ENCODE assay signal across 24 mouse cellular contexts in the genomic region with DNA sequence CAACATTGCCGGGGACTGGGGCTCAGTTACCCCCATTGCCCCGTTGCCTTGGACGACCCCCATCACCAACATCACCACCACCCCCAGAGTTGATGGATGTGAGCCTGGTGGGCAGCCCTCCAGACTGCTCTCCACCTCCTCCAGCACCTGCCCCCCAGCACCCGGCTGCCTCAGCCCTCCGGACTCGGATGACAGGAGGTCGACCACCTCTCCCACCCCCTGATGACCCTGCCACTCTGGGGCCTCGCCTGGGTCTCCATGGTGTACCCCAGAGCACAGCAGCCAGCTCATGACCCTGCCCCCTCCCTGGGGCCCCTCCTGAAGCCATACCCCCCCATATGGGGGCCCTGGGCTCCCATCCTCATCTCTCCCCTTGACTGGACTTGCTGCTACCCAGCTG. TPM values are rescaled to one million over a fixed set of nuclear protein-coding genes. Genes with fewer than 3 reads are reported as not detected.
DNase-seq lines count a peak whose midpoint lies in the region; ATAC-seq and TF ChIP-seq lines count a peak whose summit lies in the region.
"Had no signal": no experiment of that assay in that cellular context is flagged by ENCODE, and none has a peak within 500 bp of the region (broad histone marks: within the 10 kb centered on the region; RNA-seq: fewer than 3 reads in every experiment).

No protein-coding gene starts in this region.

- no peak overlapping the region for H3K4me3 ChIP-seq in heart, postnatal 0 days (ENCODE audit: low read depth, low read length)
- no peak overlapping the region for H3K4me3 ChIP-seq in kidney, postnatal 0 days (replicated peaks; ENCODE audit: low read depth, low read length)
- no peak overlapping the region for H3K4me3 ChIP-seq in midbrain, embryonic 13.5 days (replicated peaks)
- H3K4me3 ChIP-seq in midbrain, embryonic 14.5 days (replicated peaks; ENCODE audit: low read depth, low read length): no peak overlapping the region
- H3K4me3 ChIP-seq: embryonic facial prominence, embryonic 12.5 days; forebrain, embryonic 15.5 days had no signal

- WGBS in heart, postnatal 0 days: 90% methylated on average over 8 of the region's 8 CpGs
- WGBS in kidney, postnatal 0 days: 79% methylated on average over 8 of the region's 8 CpGs
- WGBS in midbrain, embryonic 13.5 days: 91% methylated on average over 8 of the region's 8 CpGs
- WGBS in midbrain, embryonic 14.5 days: 94% methylated on average over 8 of the region's 8 CpGs

- no peaks in the 10 kb centered on the region for H3K9me3 ChIP-seq in heart, postnatal 0 days (replicated peaks; ENCODE audit: control insufficient read depth, low read length)
- H3K9me3 ChIP-seq in kidney, postnatal 0 days (replicated peaks; ENCODE audit: low read length): no peaks in the 10 kb centered on the region
- H3K9me3 ChIP-seq in midbrain, embryonic 13.5 days: no peaks in the 10 kb centered on the region
- H3K9me3 ChIP-seq in midbrain, embryonic 14.5 days (ENCODE audit: control insufficient read depth, low read length): no peaks in the 10 kb centered on the region
- H3K9me3 ChIP-seq: embryonic facial prominence, embryonic 12.5 days; forebrain, embryonic 15.5 days; G1E had no signal

- H3K4me2 ChIP-seq in heart, postnatal 0 days (ENCODE audit: low read depth, low read length): no peak overlapping the region
- H3K4me2 ChIP-seq in kidney, postnatal 0 days (ENCODE audit: low read length): no peak overlapping the region
- no peak overlapping the region for H3K4me2 ChIP-seq in midbrain, embryonic 13.5 days (replicated peaks)
- no peak overlapping the region for H3K4me2 ChIP-seq in midbrain, embryonic 14.5 days (ENCODE audit: low read length)
- H3K4me2 ChIP-seq: embryonic facial prominence, embryonic 12.5 days; forebrain, embryonic 15.5 days had no signal

- ATAC-seq in heart, postnatal 0 days (ENCODE audit: insufficient read depth, low read depth): peak; percentile 44
- peak; percentile 8; the same call in 1 of the 2 replicates for ATAC-seq in kidney, postnatal 0 days (replicated peaks; ENCODE audit: low FRiP score, low read depth)
- ATAC-seq in midbrain, embryonic 13.5 days: peak; percentile 17; the same call in 1 of the 2 replicates
- no peak for ATAC-seq in midbrain, embryonic 14.5 days (ENCODE audit: low FRiP score, low TSS enrichment)
- ATAC-seq: CD4-positive, CD25-positive, alpha-beta regulatory T cell, adult 4 months; forebrain, embryonic 15.5 days had no signal

- H3K4me1 ChIP-seq in heart, postnatal 0 days (ENCODE audit: control insufficient read depth, insufficient read depth): no peaks in the 10 kb centered on the region
- H3K4me1 ChIP-seq in kidney, postnatal 0 days (replicated peaks; ENCODE audit: insufficient read depth, low read length): no peaks in the 10 kb centered on the region
- peaks cover under 1% of the 10 kb centered on the region; the same call in 1 of the 2 replicates for H3K4me1 ChIP-seq in midbrain, embryonic 13.5 days (replicated peaks)
- H3K4me1 ChIP-seq in midbrain, embryonic 14.5 days (ENCODE audit: control insufficient read depth, insufficient read depth, low read length): no peaks in the 10 kb centered on the region

- peak; percentile 4 for DNase-seq in adrenal gland, postnatal 14 days
- no peak for DNase-seq in adrenal gland, adult 8-10 months
- no peak for DNase-seq in heart, postnatal 0 days (ENCODE audit: low spot score)
- no peak for DNase-seq in heart, postnatal 14 days
- no peak for DNase-seq in kidney, postnatal 0 days (ENCODE audit: low spot score)
- DNase-seq in kidney, adult 8-10 months: no peak
- DNase-seq in midbrain, embryonic 14.5 days: no peak
- DNase-seq: adrenal gland, postnatal 10 days; B cell, adult 2 months; cerebellum, adult 11-12 months; cerebellum, adult 9-10 months; cerebellum, postnatal 25 days; gastrocnemius, postnatal 36 days; heart, adult 18-20 months; kidney, adult 11 months had no signal

- no peak overlapping the region for H3K9ac ChIP-seq in heart, postnatal 0 days (replicated peaks; ENCODE audit: low read depth, low read length)
- H3K9ac ChIP-seq in kidney, postnatal 0 days (ENCODE audit: low read depth, low read length): no peak overlapping the region
- no peak overlapping the region for H3K9ac ChIP-seq in midbrain, embryonic 13.5 days (replicated peaks)
- no peak overlapping the region for H3K9ac ChIP-seq in midbrain, embryonic 14.5 days (replicated peaks; ENCODE audit: low read length)
- H3K9ac ChIP-seq: embryonic facial prominence, embryonic 12.5 days; forebrain, embryonic 15.5 days had no signal

- no peak for TF ChIP-seq CTCF in heart, postnatal 0 days (IDR thresholded peaks at IDR 0.05; ENCODE audit: low read depth)
- no peak for TF ChIP-seq CTCF in kidney, postnatal 0 days (IDR thresholded peaks at IDR 0.05; ENCODE audit: low read depth)

- peaks cover 81% of the 10 kb centered on the region for H3K36me3 ChIP-seq in heart, postnatal 0 days (replicated peaks; ENCODE audit: control insufficient read depth, insufficient read depth, low read length)
- H3K36me3 ChIP-seq in kidney, postnatal 0 days (ENCODE audit: insufficient read depth, low read length): peaks cover 75% of the 10 kb centered on the region
- peaks cover 100% of the 10 kb centered on the region for H3K36me3 ChIP-seq in midbrain, embryonic 13.5 days
- H3K36me3 ChIP-seq in midbrain, embryonic 14.5 days (ENCODE audit: control insufficient read depth, insufficient read depth, low read length): peaks cover 99% of the 10 kb centered on the region

- no peaks in the 10 kb centered on the region for H3K27me3 ChIP-seq in heart, postnatal 0 days (ENCODE audit: control insufficient read depth, insufficient read depth, low read length)
- H3K27me3 ChIP-seq in kidney, postnatal 0 days (ENCODE audit: insufficient read depth, low read length): no peaks in the 10 kb centered on the region
- no peaks in the 10 kb centered on the region for H3K27me3 ChIP-seq in midbrain, embryonic 13.5 days
- H3K27me3 ChIP-seq in midbrain, embryonic 14.5 days (ENCODE audit: control insufficient read depth, insufficient read depth, low read length): no peaks in the 10 kb centered on the region
- H3K27me3 ChIP-seq: embryonic facial prominence, embryonic 12.5 days; forebrain, embryonic 15.5 days had no signal

- H3K27ac ChIP-seq in heart, postnatal 0 days (ENCODE audit: low read depth): no peak overlapping the region
- no peak overlapping the region for H3K27ac ChIP-seq in kidney, postnatal 0 days
- H3K27ac ChIP-seq in midbrain, embryonic 13.5 days: no peak overlapping the region
- no peak overlapping the region for H3K27ac ChIP-seq in midbrain, embryonic 14.5 days (replicated peaks; ENCODE audit: low read depth, low read length)
- H3K27ac ChIP-seq: embryonic facial prominence, embryonic 12.5 days; forebrain, embryonic 15.5 days had no signal

- no peak for TF ChIP-seq EP300 in heart, postnatal 0 days (IDR thresholded peaks at IDR 0.05; ENCODE audit: low read depth)

- intact Hi-C loops in heart, postnatal 14 days (cut with DNase I): no loop called here

RNA-seq across cellular contexts. Expression of a gene that starts 7.4 kb away (rescaled TPM):
- 34.7 and 35.0 TPM in 2 replicates for total RNA-seq in adrenal gland, postnatal 14 days (2021)
- 10 to 100 TPM; 29.4 to 35.8 (median 34.7) TPM for total RNA-seq in adrenal gland, adult 8-10 months (2022)
- total RNA-seq in heart, postnatal 0 days (2014; rRNA removed; ENCODE audit: low replicate concordance): 21.3 and 37.1 TPM in 2 replicates
- polyA plus RNA-seq in heart, postnatal 0 days (2015; fragmentation: Nextera tagmentation; extraction: Ambion mirVana): 10.2 and 10.4 TPM in 2 replicates
- total RNA-seq in heart, postnatal 14 days (2021): 10 to 100 TPM; 37.4 to 40.8 TPM
- 13.1 and 15.0 TPM in 2 replicates for polyA plus RNA-seq in kidney, postnatal 0 days (2015; fragmentation: Nextera tagmentation; extraction: Ambion mirVana)
- polyA plus RNA-seq in midbrain, embryonic 13.5 days (2015; fragmentation: Nextera tagmentation; extraction: Ambion mirVana): 18.5 and 20.8 TPM in 2 replicates
- 13.7 and 17.3 TPM in 2 replicates for polyA plus RNA-seq in midbrain, embryonic 14.5 days (2014; fragmentation: Nextera tagmentation; extraction: Ambion mirVana)

RNA-seq across cellular contexts. Expression of a gene that starts 17.1 kb away (rescaled TPM):
- 111 and 122 TPM in 2 replicates for total RNA-seq in adrenal gland, postnatal 14 days (2021)
- 100 to 1,000 TPM in 1 of 4 experiments, 10 to 100 TPM in 3; 80.8 to 102 (median 88.7) TPM for total RNA-seq in adrenal gland, adult 8-10 months (2022)
- 6.6 and 21.8 TPM in 2 replicates for total RNA-seq in heart, postnatal 0 days (2014; rRNA removed; ENCODE audit: low replicate concordance)
- 44.3 and 51.3 TPM in 2 replicates for polyA plus RNA-seq in heart, postnatal 0 days (2015; fragmentation: Nextera tagmentation; extraction: Ambion mirVana)
- total RNA-seq in heart, postnatal 14 days (2021): 10 to 100 TPM; 31.2 to 37.7 TPM
- polyA plus RNA-seq in kidney, postnatal 0 days (2015; fragmentation: Nextera tagmentation; extraction: Ambion mirVana): 111 and 114 TPM in 2 replicates
- 89.5 and 98.1 TPM in 2 replicates for polyA plus RNA-seq in midbrain, embryonic 13.5 days (2015; fragmentation: Nextera tagmentation; extraction: Ambion mirVana)
- polyA plus RNA-seq in midbrain, embryonic 14.5 days (2014; fragmentation: Nextera tagmentation; extraction: Ambion mirVana): 26.2 and 36.4 TPM in 2 replicates

RNA-seq across cellular contexts. Expression of a gene that starts 57.4 kb away (rescaled TPM):
- total RNA-seq in adrenal gland, postnatal 14 days (2021): not detected in 2 replicates
- total RNA-seq in adrenal gland, adult 8-10 months (2022): not detected
- total RNA-seq in heart, postnatal 0 days (2014; rRNA removed; ENCODE audit: low replicate concordance): not detected in 2 replicates
- 0.01 and 0.04 TPM in 2 replicates for polyA plus RNA-seq in heart, postnatal 0 days (2015; fragmentation: Nextera tagmentation; extraction: Ambion mirVana)
- total RNA-seq in heart, postnatal 14 days (2021): under 1 TPM in 1 of 2 experiments, not detected in 1; 0.02 TPM
- 0.08 TPM in 2 replicates for polyA plus RNA-seq in kidney, postnatal 0 days (2015; fragmentation: Nextera tagmentation; extraction: Ambion mirVana)
- polyA plus RNA-seq in midbrain, embryonic 13.5 days (2015; fragmentation: Nextera tagmentation; extraction: Ambion mirVana): 0.05 TPM in 2 replicates
- 0.04 TPM in 2 replicates for polyA plus RNA-seq in midbrain, embryonic 14.5 days (2014; fragmentation: Nextera tagmentation; extraction: Ambion mirVana)
- total RNA-seq: adrenal gland, postnatal 10 days; gastrocnemius, adult 8-10 months; gastrocnemius, postnatal 36 days; heart, adult 18-20 months; heart, postnatal 25 days had no signal
- polyA plus RNA-seq: CD4-positive, CD25-positive, alpha-beta regulatory T cell, adult 4 months; G1E; heart, embryonic 14.5 days; intestine, embryonic 14.5 days had no signal
